Mouse (Mus musculus) cerebellum, adult 11 months (tissue): ENCODE results near the gene Sorcs2.

ENCODE experiments used
- DNase-seq: peaks from one replicate; pipeline ENCODE4 v3.0.0; 2022

Sorcs2 gene

GRCm38 (mm10) chr5:36043154-36043553, 354.8 kb downstream of the Sorcs2 start:
- DNase-seq, result no peak

DNA sequence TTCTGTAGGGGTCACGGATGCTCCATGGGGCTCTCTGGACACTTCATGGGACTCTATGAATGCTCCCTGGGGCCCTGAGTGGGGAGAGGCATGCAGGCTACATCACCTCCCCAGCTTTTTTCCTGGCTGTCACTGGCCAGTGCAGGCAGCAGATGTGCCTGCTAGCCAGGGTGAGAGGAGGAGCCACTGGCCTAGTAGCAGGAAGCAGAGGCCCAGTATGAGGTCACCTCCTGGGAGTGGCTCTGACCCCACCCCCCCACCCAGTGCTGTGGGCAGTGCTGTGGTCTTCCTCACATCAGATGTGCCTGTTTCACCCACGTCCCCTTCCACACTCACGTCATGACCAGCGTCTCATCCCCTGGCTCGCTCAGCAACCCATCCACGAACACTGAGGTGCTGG, 356.2 kb downstream of the Sorcs2 start:
- DNase-seq, result no peak

GRCm38 (mm10) chr5:36041236-36041562, 356.7 kb downstream of the Sorcs2 start:
- DNase-seq, result no peak

GRCm38 (mm10) chr5:36040398-36041235, 357.3 kb downstream of the Sorcs2 start:
- DNase-seq, result no peak

DNA sequence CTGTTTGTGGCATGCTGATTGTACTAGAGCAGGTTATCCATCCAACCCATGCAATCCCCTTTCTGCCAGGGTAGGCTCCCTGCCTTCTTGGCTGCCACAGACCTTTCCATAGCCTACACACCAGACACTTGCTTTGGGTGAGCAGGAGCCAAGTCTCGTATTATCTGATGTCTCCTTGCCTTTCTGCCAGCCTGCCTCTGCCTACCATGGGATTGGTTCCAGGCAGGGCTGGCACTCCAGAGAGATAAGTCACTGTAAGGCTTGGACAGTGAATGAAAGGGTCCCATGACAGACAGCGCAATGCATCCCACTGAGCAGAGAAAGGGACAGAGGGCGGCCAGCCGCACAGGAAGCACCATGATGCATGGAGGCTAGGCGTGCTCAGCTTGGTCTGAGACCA, 358.3 kb downstream of the Sorcs2 start:
- no peak for DNase-seq

DNA sequence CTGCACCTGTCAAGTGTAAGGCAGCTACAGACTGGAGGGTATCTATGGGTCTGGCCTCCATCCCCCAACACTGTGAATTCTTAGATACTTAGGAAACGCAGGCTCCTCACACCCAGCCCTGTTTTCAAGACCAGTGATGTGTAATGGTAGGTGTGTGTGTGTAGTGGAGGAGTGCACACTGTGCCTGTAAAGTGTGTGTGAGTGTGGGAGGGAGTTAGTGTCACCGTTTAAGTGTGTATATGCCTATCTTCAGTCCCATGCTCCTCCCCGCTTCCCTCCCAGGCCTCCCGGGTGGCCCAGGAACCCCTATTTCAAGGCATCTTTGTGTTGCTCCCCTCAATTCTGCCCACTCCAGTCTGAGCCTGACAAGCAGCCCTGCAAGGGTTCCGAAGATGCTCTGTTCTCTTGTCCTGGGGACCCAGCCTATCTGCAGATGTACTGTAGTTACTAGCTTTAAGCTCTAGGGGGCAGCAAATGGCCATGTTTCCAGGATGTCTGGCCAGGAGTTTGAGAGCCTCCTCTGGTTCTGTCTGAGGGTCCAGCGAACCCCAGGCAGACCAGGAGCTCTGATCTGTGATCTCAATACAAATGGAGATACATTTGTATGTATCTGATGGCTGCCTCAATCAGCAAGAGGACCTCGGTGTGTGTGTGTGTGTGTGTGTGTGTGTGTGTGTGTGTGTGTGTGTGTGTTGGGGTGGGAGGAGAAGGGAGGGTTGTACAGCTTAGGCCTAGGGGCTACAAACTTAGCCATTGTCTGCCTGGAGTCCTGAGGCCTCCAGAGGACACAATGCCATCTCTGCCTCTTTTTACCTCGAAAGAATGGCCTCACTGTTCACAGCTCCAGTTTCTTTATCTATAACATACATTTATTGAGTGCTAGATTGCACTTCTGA, 364.2 kb downstream of the Sorcs2 start:
- DNase-seq, result no peak

DNA sequence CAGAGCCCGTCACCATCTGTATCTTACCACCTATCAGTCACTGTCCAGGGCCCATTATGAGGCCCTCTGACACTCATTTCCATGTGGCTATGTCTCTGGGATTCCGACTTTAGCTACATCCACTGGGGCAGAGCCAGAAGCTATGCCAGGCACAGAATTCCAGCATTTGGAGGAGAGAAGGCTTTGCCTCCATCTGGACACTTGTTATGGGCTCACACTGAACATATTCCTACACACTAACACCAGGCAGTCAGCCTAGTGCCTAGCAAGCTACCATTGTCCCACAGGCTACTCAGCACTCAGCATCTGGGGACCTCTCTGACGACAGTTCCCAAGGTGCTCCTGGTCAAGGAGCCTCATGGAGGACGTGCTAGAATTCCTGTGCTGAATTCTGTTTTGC, 372.9 kb downstream of the Sorcs2 start:
- no peak for DNase-seq

DNA sequence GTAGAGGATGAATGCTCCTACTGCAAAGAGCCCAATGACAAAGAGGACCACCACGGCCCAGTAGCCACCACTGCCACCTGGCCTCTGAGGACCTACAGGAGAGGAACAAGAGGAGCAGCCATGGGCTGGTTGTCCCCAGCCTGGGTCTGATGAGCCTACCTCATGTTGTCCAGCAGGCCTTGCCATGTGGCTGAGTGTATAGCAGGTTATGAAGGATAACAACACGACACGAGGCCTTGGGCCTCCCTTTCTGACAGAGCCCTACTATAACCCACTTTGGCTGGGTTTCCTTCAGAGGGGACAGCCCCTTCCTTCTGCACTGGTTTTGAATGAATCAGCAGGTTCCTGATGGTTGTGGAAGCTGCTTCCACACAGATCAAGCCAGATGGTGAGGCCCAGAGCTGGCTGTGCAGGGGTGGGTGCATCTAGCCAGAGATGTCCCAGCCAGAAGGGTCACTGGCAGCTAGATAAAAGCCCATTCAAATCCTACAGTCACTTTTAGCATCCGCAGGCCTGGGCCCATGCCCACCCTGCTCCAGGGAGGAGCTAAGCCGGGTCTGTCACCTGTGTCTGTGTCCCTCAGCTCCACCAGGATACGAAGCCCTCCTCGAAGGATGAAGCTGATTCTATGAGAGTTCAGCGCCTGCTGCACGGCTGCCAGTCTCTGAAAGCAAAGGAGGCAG, 373.8 kb downstream of the Sorcs2 start:
- DNase-seq, result no peak

GRCm38 (mm10) chr5:36022361-36022760, 375.6 kb downstream of the Sorcs2 start:
- no peak for DNase-seq

DNA sequence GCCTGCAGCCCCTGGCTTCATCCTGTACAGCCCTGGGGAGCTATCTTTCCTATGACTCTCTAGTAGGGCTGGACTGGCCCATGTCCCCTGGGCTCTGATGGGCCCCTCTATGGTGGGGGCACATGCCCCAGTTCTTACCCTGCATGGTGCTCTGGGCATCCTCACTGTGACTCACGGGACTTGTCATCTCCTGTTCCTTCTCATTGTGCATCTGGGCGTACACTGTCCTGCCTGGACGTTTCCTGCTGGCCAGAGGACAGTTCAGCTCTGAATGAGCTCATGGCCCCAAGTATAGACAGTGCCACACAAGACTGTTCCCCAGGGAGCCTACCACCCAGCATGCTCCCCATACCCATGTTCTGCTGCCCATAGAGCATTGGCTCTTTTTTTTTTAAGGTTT, 376.8 kb downstream of the Sorcs2 start:
- DNase-seq, result no peak

GRCm38 (mm10) chr5:36018366-36018765, 379.6 kb downstream of the Sorcs2 start:
- DNase-seq, result no peak

- DNase-seq, result no peak
Observed at GRCm38 (mm10) chr5:36009405-36009804, 388.5 kb downstream of the Sorcs2 start.

GRCm38 (mm10) chr5:36007649-36008048, 390.3 kb downstream of the Sorcs2 start:
- peak; percentile 15 for DNase-seq

- DNase-seq, result no peak
Observed at GRCm38 (mm10) chr5:36006586-36006985, 391.4 kb downstream of the Sorcs2 start.

- no peak for DNase-seq
Observed at GRCm38 (mm10) chr5:36006106-36006505, 391.8 kb downstream of the Sorcs2 start.

- no peak for DNase-seq
Observed at GRCm38 (mm10) chr5:36003797-36004196, 394.1 kb downstream of the Sorcs2 start.

DNA sequence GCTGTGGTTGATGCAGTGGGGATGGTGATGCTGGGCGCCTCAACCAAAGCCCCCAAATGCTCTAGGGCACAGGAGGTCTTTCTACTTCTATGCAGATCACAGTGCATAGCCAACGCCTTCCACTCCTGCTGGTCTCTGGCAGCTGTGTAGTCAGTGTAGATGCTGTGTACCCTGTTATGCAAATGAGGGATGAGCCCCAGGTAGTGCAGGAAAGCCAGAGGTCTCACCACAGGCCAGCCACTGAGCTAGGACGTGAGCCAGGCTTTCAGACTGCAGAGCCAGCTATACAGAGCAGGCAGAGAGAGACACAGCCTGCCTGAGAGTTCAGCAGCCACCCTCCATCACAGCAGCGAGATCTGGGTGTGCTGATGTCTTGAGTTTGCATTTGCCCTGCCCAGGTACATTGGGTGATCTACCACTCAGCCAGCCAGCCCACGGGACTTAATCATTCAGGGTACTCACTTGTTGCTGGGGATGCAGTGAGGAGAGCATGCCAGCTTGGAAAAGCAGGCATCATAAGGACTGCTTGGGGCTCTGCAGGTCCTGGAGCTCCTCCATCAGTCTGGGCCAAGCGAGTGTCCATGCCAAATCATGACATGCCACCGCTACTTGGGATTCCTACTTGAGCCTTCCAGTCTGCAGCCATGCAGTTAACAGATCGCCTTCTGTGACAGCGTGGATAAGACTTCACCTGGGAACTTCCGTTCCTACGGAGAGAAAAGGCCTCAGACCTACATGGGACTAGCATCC, 407.8 kb downstream of the Sorcs2 start:
- DNase-seq, result peak; percentile 46

- DNase-seq, result no peak
Observed at GRCm38 (mm10) chr5:35989506-35989905, 408.4 kb downstream of the Sorcs2 start.

DNA sequence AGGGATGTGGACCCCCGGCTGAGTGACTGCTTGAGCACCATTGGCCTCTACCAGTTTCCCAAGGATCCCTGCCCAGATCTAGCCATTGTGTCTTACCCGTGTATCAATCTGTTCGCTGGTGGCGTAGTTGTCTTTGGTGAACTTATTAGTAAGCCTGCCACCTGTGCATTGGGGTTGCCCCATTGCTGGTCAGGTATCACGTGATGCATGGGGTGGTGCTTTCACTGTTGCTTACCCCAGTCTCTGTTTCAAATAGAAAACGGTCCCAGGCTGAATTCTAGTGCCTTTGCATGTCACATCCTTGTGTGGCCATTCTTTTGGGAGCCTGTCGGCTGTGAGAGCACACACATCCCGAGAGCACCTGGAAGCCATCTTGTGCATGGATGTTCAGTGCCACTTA, 409.9 kb downstream of the Sorcs2 start:
- DNase-seq, result no peak

- DNase-seq, result no peak
Observed at GRCm38 (mm10) chr5:35985611-35986010, 412.3 kb downstream of the Sorcs2 start.

GRCm38 (mm10) chr5:35981976-35982375, 416.0 kb downstream of the Sorcs2 start:
- peak; percentile 54 for DNase-seq

DNA sequence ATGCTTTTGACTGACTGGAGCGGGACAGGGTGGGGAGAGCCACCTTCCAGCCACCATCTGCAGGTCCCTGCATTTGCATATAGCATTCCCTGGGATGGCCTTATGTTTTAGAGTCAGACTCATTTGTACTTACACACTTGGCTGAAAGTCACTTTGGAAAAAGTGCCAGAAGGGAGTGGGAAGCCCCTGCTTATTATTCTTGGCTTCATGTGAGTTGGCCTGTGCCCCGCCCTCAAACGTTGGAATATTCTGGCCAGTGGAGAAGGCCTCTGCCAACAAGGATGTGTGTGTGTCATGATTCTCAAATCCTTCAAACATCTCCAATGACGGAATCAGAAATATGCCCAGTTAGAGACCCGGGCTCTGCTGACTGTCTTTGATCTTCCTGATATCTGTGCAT, 416.6 kb downstream of the Sorcs2 start:
- DNase-seq, result no peak

DNA sequence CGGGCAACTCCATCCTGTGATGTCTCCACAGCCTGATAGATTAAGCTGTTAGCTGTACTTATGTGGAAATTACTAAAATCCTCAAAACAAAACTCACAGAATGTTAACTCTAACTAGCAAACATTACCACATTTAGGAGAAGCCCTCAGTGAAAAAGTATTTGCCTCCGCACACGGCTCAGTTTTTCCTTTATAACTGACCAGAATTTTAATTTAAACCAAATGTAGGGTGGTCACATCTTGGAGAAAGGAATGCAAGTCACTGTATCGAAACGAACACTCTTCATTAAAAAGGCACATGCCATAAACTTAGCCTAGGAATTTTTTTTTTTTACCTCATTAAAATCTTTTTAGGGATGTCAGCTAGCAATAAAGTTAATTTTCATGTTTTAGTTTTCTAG, 417.4 kb downstream of the Sorcs2 start:
- DNase-seq, result no peak
